Mouse (Mus musculus) MEL (cell line): ENCODE measurements around the gene Ano6. TPM values are rescaled to one million over a fixed set of nuclear protein-coding genes. Genes with fewer than 3 reads are reported as not detected.

ENCODE experiments used
- DNase-seq: peaks from one replicate; pipeline ENCODE4 v3.0.0; 2011; ENCODE audit warnings: low read depth, low spot score
- H3K27ac ChIP-seq: 2 replicates; pipeline ENCODE4 v1.5.1; 2012; ENCODE audit warnings: low read depth, mild to moderate bottlenecking, control low read depth, low read length, moderate library complexity; ENCODE audit not compliant: control insufficient read depth
- H3K27me3 ChIP-seq, 2 experiments: fragments of 150-350 bp in 1 of 2; sonication (generic) in 1 of 2; 2 replicates each; pipeline ENCODE4 v1.6.1; 2012; ENCODE audit warnings: low read length in 2 of 2, mild to moderate bottlenecking in 2 of 2, improper control_type of control experiment in 1 of 2, moderate library complexity in 1 of 2; ENCODE audit not compliant: insufficient read depth in 2 of 2, control insufficient read depth in 1 of 2
- H3K36me3 ChIP-seq, 2 experiments: 2 replicates each; pipeline ENCODE4 v1.6.1; 2012 to 2014; ENCODE audit warnings: low read length in 2 of 2, improper control_type of control experiment in 1 of 2, inconsistent platforms in 1 of 2, mild to moderate bottlenecking in 1 of 2; ENCODE audit not compliant: insufficient read depth in 2 of 2, control insufficient read depth in 1 of 2
- H3K4me1 ChIP-seq, 2 experiments: fragments of 150-350 bp in 1 of 2; sonication (generic) in 1 of 2; 2 replicates each; pipeline ENCODE4 v1.6.1; 2012; ENCODE audit warnings: low read length in 2 of 2, improper control_type of control experiment in 1 of 2, mild to moderate bottlenecking in 1 of 2; ENCODE audit not compliant: insufficient read depth in 2 of 2, control insufficient read depth in 1 of 2
- H3K4me3 ChIP-seq, 2 experiments: fragments of 150-350 bp in 1 of 2; sonication (generic) in 1 of 2; 2 replicates each; pipeline ENCODE4 v1.5.1; 2012; ENCODE audit warnings: low read depth in 2 of 2, low read length in 2 of 2, mild to moderate bottlenecking in 2 of 2, moderate library complexity in 2 of 2, control low read depth in 1 of 2, improper control_type of control experiment in 1 of 2; ENCODE audit not compliant: control insufficient read depth in 1 of 2, insufficient read depth in 1 of 2
- H3K79me2 ChIP-seq: 2 replicates; pipeline ENCODE4 v1.6.1; 2012; ENCODE audit warnings: mild to moderate bottlenecking, low read length, moderate library complexity; ENCODE audit not compliant: control insufficient read depth, poor library complexity, insufficient read depth
- H3K9ac ChIP-seq: 2 replicates; pipeline ENCODE4 v1.6.1; 2012; ENCODE audit warnings: low read depth, mild to moderate bottlenecking, control low read depth, low read length, moderate library complexity; ENCODE audit not compliant: control insufficient read depth, poor library complexity, severe bottlenecking
- H3K9me3 ChIP-seq: fragments of 150-350 bp; sonication (generic); replicated peaks from 2 replicates; pipeline ENCODE4 v1.6.1; 2012; ENCODE audit warnings: mild to moderate bottlenecking, low read length, improper control_type of control experiment, moderate library complexity; ENCODE audit not compliant: insufficient read depth
- BHLHE40 ChIP-seq: IDR thresholded peaks from 2 replicates; pipeline ENCODE4 v1.6.1; 2012; ENCODE audit warnings: low read depth, mild to moderate bottlenecking, inconsistent platforms, low read length, improper control_type of control experiment, borderline replicate concordance
- ELF1 ChIP-seq: IDR thresholded peaks from 2 replicates; pipeline ENCODE4 v1.6.1; 2014; ENCODE audit warnings: low read depth, mild to moderate bottlenecking, inconsistent platforms, low read length, improper control_type of control experiment, moderate library complexity
- EP300 ChIP-seq, 2 experiments: IDR thresholded peaks; 2 replicates each; pipeline ENCODE4 v1.6.1; 2011; ENCODE audit warnings: improper control_type of control experiment in 2 of 2, low read length in 2 of 2, low read depth in 1 of 2, mild to moderate bottlenecking in 1 of 2
- GABPA ChIP-seq: IDR thresholded peaks from 2 replicates; pipeline ENCODE4 v1.6.1; 2012; ENCODE audit warnings: low read depth, mild to moderate bottlenecking, inconsistent platforms, low read length, improper control_type of control experiment, moderate library complexity
- GATA1 ChIP-seq: IDR thresholded peaks from 2 replicates; pipeline ENCODE4 v1.6.1; 2011; ENCODE audit warnings: low read depth, low read length, improper control_type of control experiment
- HCFC1 ChIP-seq: IDR thresholded peaks from 2 replicates; pipeline ENCODE4 v1.6.1; 2012; ENCODE audit warnings: low read depth, mild to moderate bottlenecking, inconsistent platforms, low read length, improper control_type of control experiment, moderate library complexity
- MAZ ChIP-seq: IDR thresholded peaks from 2 replicates; pipeline ENCODE4 v1.6.1; 2012; ENCODE audit warnings: low read depth, mild to moderate bottlenecking, inconsistent platforms, low read length, improper control_type of control experiment
- MEF2A ChIP-seq: IDR thresholded peaks from 2 replicates; pipeline ENCODE4 v1.6.1; 2014; ENCODE audit warnings: low read depth, mild to moderate bottlenecking, inconsistent platforms, low read length, improper control_type of control experiment; ENCODE audit not compliant: poor library complexity, insufficient replicate concordance, severe bottlenecking; ENCODE audit errors: extremely low read depth
- MXI1 ChIP-seq: IDR thresholded peaks from 2 replicates; pipeline ENCODE4 v1.6.1; 2011; ENCODE audit warnings: mild to moderate bottlenecking, low read depth, low read length, improper control_type of control experiment
- MYC ChIP-seq: IDR thresholded peaks from 2 replicates; pipeline ENCODE4 v1.6.1; 2011; ENCODE audit warnings: low read depth, mild to moderate bottlenecking, low read length, improper control_type of control experiment, moderate library complexity
- NELFE ChIP-seq: IDR thresholded peaks from 2 replicates; pipeline ENCODE4 v1.6.1; 2011; ENCODE audit warnings: low read depth, low read length, improper control_type of control experiment
- POLR2AphosphoS5 ChIP-seq: IDR thresholded peaks from 2 replicates; pipeline ENCODE4 v1.6.1; 2012; ENCODE audit warnings: low read depth, borderline replicate concordance, mild to moderate bottlenecking, inconsistent platforms, low read length, moderate library complexity, mixed read lengths
- RCOR1 ChIP-seq: IDR thresholded peaks from 2 replicates; pipeline ENCODE4 v1.6.1; 2012; ENCODE audit warnings: low read depth, mild to moderate bottlenecking, inconsistent platforms, low read length, improper control_type of control experiment
- TAL1 ChIP-seq: IDR thresholded peaks from 2 replicates; pipeline ENCODE4 v1.6.1; 2012; ENCODE audit warnings: mild to moderate bottlenecking, inconsistent platforms, low read length, moderate library complexity, mixed read lengths
- TBP ChIP-seq: IDR thresholded peaks from 2 replicates; pipeline ENCODE4 v1.8.0; 2011; ENCODE audit warnings: low read depth, low read length, improper control_type of control experiment
- USF1 ChIP-seq: IDR thresholded peaks from 2 replicates; pipeline ENCODE4 v1.6.1; 2014; ENCODE audit warnings: low read depth, mild to moderate bottlenecking, inconsistent platforms, low read length, improper control_type of control experiment, moderate library complexity
- ZKSCAN1 ChIP-seq: IDR thresholded peaks from 2 replicates; pipeline ENCODE4 v1.6.1; 2012; ENCODE audit warnings: low read depth, mild to moderate bottlenecking, inconsistent platforms, low read length, improper control_type of control experiment, moderate library complexity
- ZMIZ1 ChIP-seq: IDR thresholded peaks from 2 replicates; pipeline ENCODE4 v1.6.1; 2012; ENCODE audit warnings: low read depth, mild to moderate bottlenecking, inconsistent platforms, low read length, improper control_type of control experiment, moderate library complexity
- ZNF384 ChIP-seq: IDR thresholded peaks from 2 replicates; pipeline ENCODE4 v1.6.1; 2012; ENCODE audit warnings: low read depth, mild to moderate bottlenecking, inconsistent platforms, low read length, improper control_type of control experiment
- polyA plus RNA-seq, 2 experiments: library from polyadenylated mRNA; stranded (reverse) in 1 of 2; unstranded in 1 of 2; fragments of >175 nt in 1 of 2; fragments of >200 nt in 1 of 2; gene quantifications; 2 replicates each; pipeline versions ENCODE4 v1.2.1 to v1.2.4; 2012; ENCODE audit warnings: low replicate concordance in 2 of 2, low read depth in 1 of 2; ENCODE audit not compliant: insufficient read length in 2 of 2, insufficient read depth in 1 of 2, missing spikeins in 1 of 2
- total RNA-seq: library from RNA; depleted of rRNA; stranded (reverse); fragments of 300-350 nt; gene quantifications from 2 replicates; pipeline ENCODE4 v1.2.3, GENCODE M21; 2012

Gene Ano6
- total and polyA plus RNA-seq, 3 experiments, result 54.8 to 66.6 (median 61.4) TPM

- H3K27ac ChIP-seq, result no peak overlapping the region
- no peak overlapping the region for H3K4me3 ChIP-seq
- peaks cover 0 to 25% of the 10 kb centered on the region in 2 experiments; a peak in 2 of 4 replicates for H3K36me3 ChIP-seq
- no peak for DNase-seq
- no peaks in the 10 kb centered on the region for H3K9me3 ChIP-seq
- TF ChIP-seq BHLHE40 (no peak), USF1 (no peak), HCFC1 (no peak), MEF2A (no peak), ZNF384 (no peak), GATA1 (no peak), MAZ (no peak), POLR2AphosphoS5 (no peak), RCOR1 (no peak), ELF1 (no peak), ZKSCAN1 (no peak), MYC (no peak), EP300 (IDR thresholded peaks at IDR 0.05; ENCODE audit: low read depth in 1 of 2, low read length in 2 of 2) (no peak), TBP (no peak), NELFE (no peak)
- no peaks in the 10 kb centered on the region for H3K79me2 ChIP-seq
- H3K27me3 ChIP-seq, result no peaks in the 10 kb centered on the region
- no peaks in the 10 kb centered on the region for H3K4me1 ChIP-seq
- H3K9ac ChIP-seq, result no peak overlapping the region
Measured at GRCm38 (mm10) chr15:95948411-95948810, 157.8 kb downstream of the Ano6 start.

- H3K9ac ChIP-seq, result no peak overlapping the region
- no peak for DNase-seq
- H3K4me1 ChIP-seq, result no peaks in the 10 kb centered on the region
- H3K4me3 ChIP-seq, result no peak overlapping the region
- H3K27ac ChIP-seq, result no peak overlapping the region
- H3K79me2 ChIP-seq, result no peaks in the 10 kb centered on the region
- TF ChIP-seq POLR2AphosphoS5 (no peak), MXI1 (no peak), ZMIZ1 (no peak), TAL1 (no peak), GABPA (no peak), GATA1 (no peak)
- no peaks in the 10 kb centered on the region for H3K27me3 ChIP-seq
- H3K36me3 ChIP-seq, result peaks cover 0 to 21% of the 10 kb centered on the region in 2 experiments; a peak in 2 of 4 replicates
- H3K9me3 ChIP-seq, result no peaks in the 10 kb centered on the region
Measured at GRCm38 (mm10) chr15:95949336-95949735, 158.7 kb downstream of the Ano6 start.
